Mouse (Mus musculus): ENCODE measurements around the gene Stil. TPM values are rescaled to one million over a fixed set of nuclear protein-coding genes. Genes with fewer than 3 reads are reported as not detected.
"Not testable (repeated sequence)": the region's sequence is repeated elsewhere in the genome, so short reads cannot be mapped to it uniquely, and the experiment has no call there.

The Stil gene
- 13.5 and 13.7 TPM in 2 replicates for polyA plus RNA-seq (2016; fragmentation: Nextera tagmentation; extraction: Ambion mirVana)

DNA sequence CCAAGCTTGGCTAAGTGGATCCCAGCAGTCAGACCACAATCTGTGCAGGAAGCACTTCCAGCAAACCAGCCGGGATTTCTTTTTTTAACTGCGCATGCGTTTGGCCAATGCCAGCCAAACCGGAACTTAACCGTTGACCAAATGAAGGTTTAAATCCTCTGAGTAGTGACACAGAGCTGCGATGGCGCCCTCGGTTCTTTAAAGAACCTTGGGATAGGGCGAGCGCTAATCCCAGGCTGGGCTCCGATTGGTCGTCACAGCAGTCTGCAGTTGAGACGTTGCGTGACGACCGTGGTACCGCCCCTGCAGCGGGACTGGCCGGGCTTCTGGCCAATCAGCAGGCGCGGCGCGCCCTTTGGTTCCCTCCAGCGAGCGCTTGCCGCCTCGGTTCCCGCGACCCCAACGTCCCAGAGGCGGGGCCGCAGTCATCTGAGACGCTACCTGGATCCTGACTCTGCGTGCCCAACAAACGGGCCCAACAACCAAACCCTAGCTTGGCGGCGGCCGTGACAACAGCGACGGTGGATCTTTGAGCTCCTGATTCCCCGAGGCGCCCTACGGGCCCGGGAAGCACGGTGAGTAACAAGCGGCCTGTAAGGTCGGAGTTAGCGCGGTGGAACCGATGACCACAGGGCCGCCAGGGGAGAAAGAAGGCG is at the start of gene Stil:
TSS of gene Stil (plus strand) at position 387 of the 656 bp plus-strand sequence.
- Histone ChIP-seq H3K36me3 (peaks cover 15% of the 10 kb centered on the region), H3K4me3 (peak within 1 kb of the TSS; percentile 73), H3K9ac (peak within 1 kb of the TSS; percentile 77), H3K27me3 (replicated peaks) (no peaks in the 10 kb centered on the region), H3K9me3 (replicated peaks) (no peaks in the 10 kb centered on the region), H3K27ac (ENCODE audit: poor library complexity, severe bottlenecking) (peak within 1 kb of the TSS; percentile 95), H3K4me2 (peak within 1 kb of the TSS; percentile 87), H3K4me1 (replicated peaks) (peaks cover 16% of the 10 kb centered on the region)
- WGBS = under 1% methylated on average over 52 of the region's 52 CpGs
- peak; percentile 100 for ATAC-seq (ENCODE audit: insufficient number of reproducible peaks, low FRiP score)

DNA sequence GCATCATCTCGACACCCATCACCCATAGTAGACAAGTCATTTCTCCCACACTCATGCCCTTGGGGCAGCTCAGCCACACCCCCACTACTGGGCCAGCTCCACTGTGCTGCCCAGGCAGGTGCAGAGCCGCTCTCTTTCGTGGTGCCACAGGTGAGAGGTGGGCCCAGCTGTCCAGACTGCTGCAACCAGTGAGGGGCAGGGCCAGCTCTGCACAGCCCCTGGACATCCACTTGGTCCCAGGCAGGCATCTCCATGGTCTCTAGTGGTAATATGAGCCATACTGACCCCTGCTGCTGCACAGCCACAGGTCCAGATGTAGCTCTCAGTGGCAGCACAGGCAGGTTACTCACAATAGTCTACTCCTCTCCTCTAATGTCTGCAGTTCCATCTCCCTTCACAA is 46.8 kb upstream of the Stil start:
- Histone ChIP-seq H3K27me3 (replicated peaks) (peaks cover 20% of the 10 kb centered on the region), H3K4me2 (no peak overlapping the region), H3K4me3 (no peak overlapping the region), H3K36me3 (no peaks in the 10 kb centered on the region), H3K4me1 (replicated peaks) (no peaks in the 10 kb centered on the region), H3K27ac (ENCODE audit: poor library complexity, severe bottlenecking) (no peak overlapping the region), H3K9me3 (replicated peaks) (no peaks in the 10 kb centered on the region), H3K9ac (no peak overlapping the region)
- WGBS = 73% methylated on average over 3 of the region's 3 CpGs
- no peak for ATAC-seq (ENCODE audit: insufficient number of reproducible peaks, low FRiP score)

DNA sequence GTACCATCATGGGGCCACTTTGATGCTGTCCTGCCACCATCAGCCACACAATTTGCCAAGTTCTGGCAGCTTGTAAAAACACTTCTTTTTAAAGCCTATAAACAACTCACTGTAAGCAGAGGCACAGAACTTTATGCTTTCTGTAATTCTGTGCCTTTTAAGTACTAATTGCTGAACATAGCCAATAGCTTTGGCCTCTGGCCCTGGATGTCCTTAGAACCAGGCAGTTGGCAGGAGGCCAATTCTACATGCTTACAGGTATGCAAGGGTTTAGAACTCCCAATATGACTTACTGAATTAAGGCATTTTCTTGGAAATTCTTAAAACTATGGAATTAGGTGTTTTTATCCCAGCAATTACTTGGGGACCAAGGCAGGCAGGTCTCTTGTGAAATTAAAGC is 42.6 kb upstream of the Stil start:
- Histone ChIP-seq H3K4me2 (no peak overlapping the region), H3K27me3 (replicated peaks) (no peaks in the 10 kb centered on the region), H3K4me3 (no peak overlapping the region), H3K27ac (ENCODE audit: poor library complexity, severe bottlenecking) (no peak overlapping the region), H3K36me3 (peaks cover 7% of the 10 kb centered on the region), H3K9me3 (replicated peaks) (no peaks in the 10 kb centered on the region), H3K4me1 (replicated peaks) (peaks cover 6% of the 10 kb centered on the region), H3K9ac (no peak overlapping the region)
- no peak for ATAC-seq (ENCODE audit: insufficient number of reproducible peaks, low FRiP score)

DNA sequence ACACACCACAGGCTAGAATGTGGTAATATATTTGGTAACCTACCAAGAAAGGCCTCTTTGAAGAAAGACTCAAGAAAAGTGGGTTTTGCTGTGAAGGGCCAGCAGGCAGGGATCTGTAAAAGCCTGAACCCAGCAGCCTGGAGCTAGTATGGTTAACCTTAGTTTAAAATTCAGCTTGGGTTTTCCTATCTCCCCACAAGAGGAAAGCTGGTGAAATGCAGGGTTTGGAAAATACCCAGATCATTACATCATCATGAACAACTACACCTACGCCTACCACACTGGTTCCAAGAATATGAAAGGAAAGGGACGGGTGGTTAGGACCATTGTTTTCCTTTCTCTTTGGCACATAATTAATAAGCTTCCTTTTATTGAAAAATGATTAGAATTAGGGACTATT is 41.7 kb upstream of the Stil start:
- ATAC-seq (ENCODE audit: insufficient number of reproducible peaks, low FRiP score) = no peak
- 69% methylated on average over 2 of the region's 2 CpGs for WGBS
- Histone ChIP-seq H3K9me3 (replicated peaks) (no peaks in the 10 kb centered on the region), H3K4me1 (replicated peaks) (peaks cover 6% of the 10 kb centered on the region), H3K36me3 (peaks cover 15% of the 10 kb centered on the region), H3K9ac (no peak overlapping the region), H3K27me3 (replicated peaks) (no peaks in the 10 kb centered on the region), H3K27ac (ENCODE audit: poor library complexity, severe bottlenecking) (no peak overlapping the region), H3K4me3 (no peak overlapping the region), H3K4me2 (no peak overlapping the region)

DNA sequence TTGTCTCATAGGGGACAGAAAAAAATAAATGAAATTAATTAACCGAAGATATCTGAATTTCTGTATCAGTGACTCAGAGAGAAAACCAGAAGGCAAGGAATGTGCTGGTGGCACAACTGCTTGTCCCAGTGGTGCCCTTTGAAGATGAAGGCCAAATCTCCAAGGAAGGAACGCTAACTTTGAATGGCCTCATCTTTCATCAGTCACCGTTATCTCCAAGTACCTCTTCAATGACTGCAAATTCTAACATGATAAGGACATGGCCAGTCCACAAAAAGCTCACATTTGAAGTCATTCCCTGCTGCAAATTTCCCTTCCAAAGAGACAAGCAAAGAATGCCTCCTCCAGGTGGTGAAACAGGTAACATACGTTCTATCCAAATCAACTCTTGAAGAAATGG is 41.2 kb upstream of the Stil start:
- no peak overlapping the region for H3K4me3 ChIP-seq
- WGBS = 50% methylated on average over 4 of the region's 4 CpGs
- no peaks in the 10 kb centered on the region for H3K9me3 ChIP-seq (replicated peaks)
- H3K27me3 ChIP-seq (replicated peaks) = no peaks in the 10 kb centered on the region
- H3K4me1 ChIP-seq (replicated peaks) = peaks cover 6% of the 10 kb centered on the region
- H3K9ac ChIP-seq = no peak overlapping the region
- peaks cover 15% of the 10 kb centered on the region for H3K36me3 ChIP-seq
- no peak for ATAC-seq (ENCODE audit: insufficient number of reproducible peaks, low FRiP score)
- no peak overlapping the region for H3K27ac ChIP-seq (ENCODE audit: poor library complexity, severe bottlenecking)
- no peak overlapping the region for H3K4me2 ChIP-seq

DNA sequence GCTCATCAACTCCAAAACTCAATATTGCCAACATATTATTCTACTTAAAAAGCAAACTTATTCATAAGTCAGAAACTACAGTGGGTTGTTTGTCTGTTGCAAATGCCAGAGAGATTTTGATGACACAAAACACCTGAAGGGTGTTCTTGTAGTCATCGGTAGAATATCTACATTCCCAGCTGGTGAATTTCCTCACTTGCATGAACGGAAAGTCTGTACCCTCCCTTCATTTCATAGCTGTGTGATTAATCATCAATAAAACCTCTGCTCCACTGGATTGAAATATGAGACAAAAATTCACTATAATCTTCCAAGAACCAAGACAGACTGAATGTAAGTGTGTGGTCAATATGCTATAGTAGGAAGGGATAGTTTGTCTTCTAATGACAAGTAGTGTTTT is 40.4 kb upstream of the Stil start:
- ATAC-seq (ENCODE audit: insufficient number of reproducible peaks, low FRiP score) = no peak
- Histone ChIP-seq H3K36me3 (peaks cover 18% of the 10 kb centered on the region), H3K9me3 (replicated peaks) (no peaks in the 10 kb centered on the region), H3K27me3 (replicated peaks) (no peaks in the 10 kb centered on the region), H3K9ac (no peak overlapping the region), H3K4me2 (no peak overlapping the region), H3K27ac (ENCODE audit: poor library complexity, severe bottlenecking) (no peak overlapping the region), H3K4me1 (replicated peaks) (peaks cover 6% of the 10 kb centered on the region), H3K4me3 (no peak overlapping the region)
- 78% methylated on average over 2 of the region's 2 CpGs for WGBS

DNA sequence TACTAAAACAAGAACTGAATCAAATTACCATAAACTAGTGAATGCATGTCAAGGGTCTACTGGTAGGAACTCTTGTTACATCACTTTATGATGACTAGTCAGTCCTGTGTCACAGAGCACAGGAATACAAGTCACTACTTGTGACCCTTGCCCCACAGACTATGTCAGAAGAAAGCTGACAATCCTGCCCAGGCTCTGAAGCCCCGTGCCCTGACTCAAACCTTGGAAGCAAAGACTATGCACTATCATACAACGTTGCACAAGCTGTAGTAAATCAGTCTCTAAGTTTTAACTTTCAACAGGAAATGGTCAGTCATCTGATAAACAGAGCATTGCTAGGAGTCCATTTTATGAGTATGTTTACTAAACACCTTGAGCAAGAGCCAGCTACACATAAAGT is 39.1 kb upstream of the Stil start:
- not testable (repeated sequence) for H3K4me3 ChIP-seq; H3K9ac ChIP-seq; H3K27ac ChIP-seq (ENCODE audit: poor library complexity, severe bottlenecking); ATAC-seq (ENCODE audit: insufficient number of reproducible peaks, low FRiP score); H3K4me1 ChIP-seq (replicated peaks); H3K9me3 ChIP-seq (replicated peaks); H3K4me2 ChIP-seq; H3K27me3 ChIP-seq (replicated peaks)
- WGBS = 79% methylated on average over 2 of the region's 2 CpGs
- peaks cover 32% of the 10 kb centered on the region for H3K36me3 ChIP-seq

DNA sequence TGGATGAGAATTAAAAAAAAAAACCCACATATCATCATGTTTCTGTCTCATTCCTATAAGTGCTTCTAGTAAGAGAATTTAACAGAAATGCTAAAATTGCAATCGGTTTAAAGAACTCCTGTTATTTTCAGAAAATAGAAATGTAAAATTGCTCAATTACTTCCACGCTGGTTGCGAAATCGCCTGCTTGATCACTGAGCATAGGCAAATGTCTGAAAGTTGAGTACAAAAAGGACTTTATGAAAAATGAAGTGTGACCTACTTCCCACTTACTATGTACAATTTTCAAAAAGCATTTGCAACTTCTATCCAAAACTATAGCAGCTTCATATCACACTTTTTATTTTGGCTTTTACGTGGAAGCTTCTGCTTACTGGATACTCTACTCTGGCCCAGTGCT is 29.2 kb upstream of the Stil start:
- Histone ChIP-seq H3K36me3 (peaks cover 29% of the 10 kb centered on the region), H3K4me3 (no peak overlapping the region), H3K4me2 (no peak overlapping the region), H3K27ac (ENCODE audit: poor library complexity, severe bottlenecking) (no peak overlapping the region), H3K4me1 (replicated peaks) (no peaks in the 10 kb centered on the region), H3K9ac (no peak overlapping the region), H3K27me3 (replicated peaks) (no peaks in the 10 kb centered on the region), H3K9me3 (replicated peaks) (no peaks in the 10 kb centered on the region)
- no peak for ATAC-seq (ENCODE audit: insufficient number of reproducible peaks, low FRiP score)
- WGBS = 91% methylated on average over 5 of the region's 5 CpGs

DNA sequence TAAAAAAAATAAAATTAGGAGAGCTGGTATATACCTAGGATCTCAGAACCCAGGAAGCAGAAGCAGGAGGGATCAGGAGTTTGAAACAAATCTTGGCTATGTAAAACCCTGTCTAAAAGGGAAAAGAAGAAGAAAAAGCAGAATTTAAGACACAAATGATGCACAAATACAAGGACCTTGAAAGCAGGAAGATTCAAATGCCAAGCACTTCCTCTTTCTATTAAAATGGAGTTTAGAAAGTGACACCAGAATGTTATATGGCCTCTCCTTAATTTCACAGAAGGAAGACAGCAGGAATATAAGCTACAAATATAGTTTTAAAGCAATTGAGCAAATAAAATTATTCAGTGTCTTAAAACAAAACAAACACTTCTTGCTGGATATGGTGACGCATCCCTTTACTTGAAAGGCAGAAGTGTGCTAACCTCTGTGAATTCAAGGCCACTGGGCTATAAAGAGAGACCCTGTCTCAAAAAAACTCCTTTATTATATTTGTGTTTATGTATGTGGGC is 26.7 kb upstream of the Stil start:
- Histone ChIP-seq H3K4me2 (no peak overlapping the region), H3K27ac (ENCODE audit: poor library complexity, severe bottlenecking) (no peak overlapping the region), H3K9me3 (replicated peaks) (no peaks in the 10 kb centered on the region), H3K4me1 (replicated peaks) (no peaks in the 10 kb centered on the region), H3K27me3 (replicated peaks) (no peaks in the 10 kb centered on the region), H3K9ac (no peak overlapping the region), H3K36me3 (peaks cover 8% of the 10 kb centered on the region), H3K4me3 (no peak overlapping the region)
- ATAC-seq (ENCODE audit: insufficient number of reproducible peaks, low FRiP score) = no peak
- 92% methylated on average over 1 of the region's 1 CpGs for WGBS

DNA sequence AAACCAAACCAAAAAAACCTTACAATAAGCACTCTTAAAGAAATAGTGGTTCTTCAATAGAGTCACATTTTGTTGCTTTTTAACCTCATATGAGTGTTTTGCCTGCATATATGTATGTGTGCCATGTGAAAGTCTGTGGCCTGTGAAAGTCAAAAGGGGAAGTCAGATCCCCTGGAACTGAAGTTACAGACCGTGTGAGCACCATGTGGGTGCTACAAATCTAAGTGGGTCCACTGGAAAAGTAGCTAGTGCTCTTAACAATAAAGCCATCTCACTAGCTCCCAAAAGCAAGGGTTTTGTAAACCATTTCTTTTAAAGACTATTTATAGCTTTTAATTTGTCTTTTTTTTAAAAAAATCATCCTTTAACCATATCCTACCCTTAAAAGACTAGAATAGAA is 17.3 kb upstream of the Stil start:
- ATAC-seq (ENCODE audit: insufficient number of reproducible peaks, low FRiP score) = no peak
- 98% methylated on average over 1 of the region's 1 CpGs for WGBS
- H3K36me3 ChIP-seq = no peaks in the 10 kb centered on the region

DNA sequence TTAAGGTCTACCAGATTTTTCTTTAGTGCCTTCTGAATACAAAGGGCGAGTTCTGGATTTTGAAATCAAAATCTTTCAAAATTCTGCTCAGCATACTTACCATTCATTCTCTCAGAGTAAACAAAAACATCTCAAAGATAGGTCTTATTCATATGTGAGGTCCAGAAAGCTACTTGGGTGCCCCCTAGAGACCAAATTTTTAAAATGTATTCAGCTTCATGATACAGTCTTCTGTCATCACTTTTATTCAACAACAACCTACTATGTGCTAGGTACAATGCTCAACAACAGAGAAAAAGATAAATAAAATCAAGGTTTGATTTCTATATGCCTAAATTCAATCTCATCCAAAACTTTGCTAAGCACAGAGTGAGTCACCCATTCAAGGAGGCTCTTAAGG is 16.9 kb upstream of the Stil start:
- no peaks in the 10 kb centered on the region for H3K9me3 ChIP-seq (replicated peaks)

More for the DNA sequence above, 17.3 kb upstream of the Stil start:
- no peak overlapping the region for H3K27ac ChIP-seq (ENCODE audit: poor library complexity, severe bottlenecking)
- H3K4me1 ChIP-seq (replicated peaks) = peaks cover 6% of the 10 kb centered on the region; the same call in 1 of the 2 replicates
- no peaks in the 10 kb centered on the region for H3K9me3 ChIP-seq (replicated peaks)
- no peak overlapping the region for H3K9ac ChIP-seq
- no peaks in the 10 kb centered on the region for H3K27me3 ChIP-seq (replicated peaks)
- no peak overlapping the region for H3K4me3 ChIP-seq
- no peak overlapping the region for H3K4me2 ChIP-seq

DNA sequence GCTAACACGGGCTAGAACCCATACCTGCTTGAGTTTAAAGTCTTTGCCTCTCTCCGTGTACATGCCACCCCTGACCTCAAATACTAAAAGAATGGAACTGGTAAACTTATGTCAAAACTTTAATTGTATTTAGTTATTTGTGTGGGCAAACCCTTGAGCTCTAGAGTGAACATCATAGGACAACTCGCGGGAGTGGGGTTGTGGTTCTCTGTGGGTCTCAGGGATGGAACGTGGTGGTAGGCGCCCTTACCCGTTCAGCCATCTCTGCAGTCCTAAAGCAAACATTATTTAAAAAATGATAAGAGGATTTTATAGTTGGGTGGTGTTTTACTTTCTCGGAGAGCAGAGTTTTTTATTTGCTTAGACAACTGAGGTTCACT is 13.8 kb upstream of the Stil start:
- Histone ChIP-seq H3K27ac (ENCODE audit: poor library complexity, severe bottlenecking) (peak overlapping the region; percentile 100), H3K27me3 (replicated peaks) (no peaks in the 10 kb centered on the region), H3K4me3 (peak overlapping the region; percentile 97), H3K4me1 (replicated peaks) (peaks cover 6% of the 10 kb centered on the region), H3K9ac (peak overlapping the region; percentile 96), H3K4me2 (peak overlapping the region; percentile 75), H3K9me3 (replicated peaks) (no peaks in the 10 kb centered on the region), H3K36me3 (no peaks in the 10 kb centered on the region)
- ATAC-seq (ENCODE audit: insufficient number of reproducible peaks, low FRiP score) = peak; percentile 31; the same call in 1 of the 2 replicates
- WGBS = 3% methylated on average over 8 of the region's 8 CpGs

More for the DNA sequence above, 16.9 kb upstream of the Stil start:
- Histone ChIP-seq H3K27me3 (replicated peaks) (no peaks in the 10 kb centered on the region), H3K4me2 (no peak overlapping the region), H3K9ac (no peak overlapping the region), H3K4me1 (replicated peaks) (peaks cover 9% of the 10 kb centered on the region), H3K4me3 (no peak overlapping the region), H3K27ac (ENCODE audit: poor library complexity, severe bottlenecking) (no peak overlapping the region), H3K36me3 (no peaks in the 10 kb centered on the region)
- no peak for ATAC-seq (ENCODE audit: insufficient number of reproducible peaks, low FRiP score)
- WGBS = 81% methylated on average over 1 of the region's 1 CpGs

All from heart, embryonic 12.5 days (tissue).